Mouse (Mus musculus) heart, embryonic 15.5 days (tissue): ENCODE measurements around the gene Hist1h2ak. TPM values are rescaled to one million over a fixed set of nuclear protein-coding genes. Genes with fewer than 3 reads are reported as not detected.
"Not testable (repeated sequence)": the region's sequence is repeated elsewhere in the genome, so short reads cannot be mapped to it uniquely, and the experiment has no call there.

Source experiments
- ATAC-seq: fragments of 200-750 bp; cut with Nextera tagmentation; replicated peaks from 2 replicates; pipeline ENCODE4 v1.8.0; 2017; ENCODE audit warnings: low read depth, moderate TSS enrichment; ENCODE audit not compliant: insufficient number of reproducible peaks, insufficient read depth, low FRiP score
- H3K27ac ChIP-seq: fragments of 300-500 bp; sonication (generic); 2 replicates; pipeline ENCODE4 v1.5.1; 2015; ENCODE audit warnings: mild to moderate bottlenecking, inconsistent platforms
- H3K27me3 ChIP-seq: fragments of 300-500 bp; sonication (generic); 2 replicates; pipeline ENCODE4 v1.6.1; 2015; ENCODE audit warnings: inconsistent platforms
- H3K36me3 ChIP-seq: fragments of 300-500 bp; sonication (generic); 2 replicates; pipeline ENCODE4 v1.6.1; 2015; ENCODE audit warnings: mild to moderate bottlenecking, inconsistent platforms
- H3K4me1 ChIP-seq: fragments of 300-500 bp; sonication (generic); replicated peaks from 2 replicates; pipeline ENCODE4 v1.6.1; 2015; ENCODE audit warnings: inconsistent platforms
- H3K4me2 ChIP-seq: fragments of 300-500 bp; sonication (generic); 2 replicates; pipeline ENCODE4 v1.6.1; 2015; ENCODE audit warnings: inconsistent platforms, mild to moderate bottlenecking, moderate library complexity
- H3K4me3 ChIP-seq: fragments of 300-500 bp; sonication (generic); 2 replicates; pipeline ENCODE4 v1.5.1; 2015; ENCODE audit warnings: mild to moderate bottlenecking, inconsistent platforms
- H3K9ac ChIP-seq: fragments of 300-500 bp; sonication (generic); 2 replicates; pipeline ENCODE4 v1.6.1; 2015; ENCODE audit warnings: mild to moderate bottlenecking, inconsistent platforms
- H3K9me3 ChIP-seq: fragments of 300-500 bp; sonication (generic); replicated peaks from 2 replicates; pipeline ENCODE4 v1.6.1; 2016; ENCODE audit warnings: inconsistent platforms
- WGBS: fragments of 180-500 bp; shearing (Covaris S2); methylation state at CpG from one replicate; pipeline ENCODE4 v1.1.7; 2015; ENCODE audit warnings: mixed read lengths; 5-methylcytosine and 5-hydroxymethylcytosine counted together
- polyA plus RNA-seq: library from polyadenylated mRNA; unstranded; fragments of >200 nt; fragmentation: Nextera tagmentation; extraction: Ambion mirVana; gene quantifications from 2 replicates; pipeline ENCODE4 v1.2.1, GENCODE M21; 2015

The Hist1h2ak gene
- 9.5 and 11.0 TPM in 2 replicates for polyA plus RNA-seq

- Histone ChIP-seq H3K27ac (peak within 1 kb of the TSS; percentile 92), H3K9ac (peak within 1 kb of the TSS; percentile 60), H3K4me2 (peak within 1 kb of the TSS; percentile 74), H3K4me3 (peak within 1 kb of the TSS; percentile 55), H3K4me1 (peaks cover 25% of the 10 kb centered on the region)
- 1% methylated on average over 48 of the region's 50 CpGs for WGBS
- H3K9me3 ChIP-seq, H3K27me3 ChIP-seq, H3K36me3 ChIP-seq: not testable (repeated sequence)
- peak; percentile 92 for ATAC-seq
These were observed at the start of gene Hist1h2ak, which contains the start of gene Hist1h2bn for GRCm38 (mm10) chr13:21753524-21754285. Hist1h2ak (minus strand) TSS chr13:21753827. Hist1h2bn (plus strand) TSS chr13:21754123.

DNA sequence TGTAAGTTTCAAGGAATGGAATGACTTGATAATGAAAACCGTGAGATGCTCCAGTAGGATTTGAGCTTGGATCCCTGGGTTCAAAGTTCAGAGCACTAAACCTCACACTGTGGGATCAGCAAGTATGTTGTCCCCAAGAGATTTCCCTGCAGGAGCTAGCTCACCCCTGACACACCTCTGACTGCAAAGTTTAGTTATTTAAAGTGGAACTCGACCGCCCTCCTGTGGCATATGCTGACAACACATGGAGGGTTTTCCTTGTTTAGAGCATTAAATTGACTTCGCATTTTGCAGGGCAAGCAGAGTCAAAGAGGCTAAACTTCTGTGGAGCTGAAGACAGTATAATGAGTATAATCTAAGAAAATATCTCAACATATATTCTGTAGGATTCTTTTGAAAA lies 49.4 kb upstream of the Hist1h2ak start:
- not testable (repeated sequence) for H3K36me3 ChIP-seq, ATAC-seq, H3K27ac ChIP-seq, H3K4me1 ChIP-seq, H3K4me3 ChIP-seq, H3K9ac ChIP-seq, H3K4me2 ChIP-seq, H3K9me3 ChIP-seq, H3K27me3 ChIP-seq
- no CpG with 5 or more reads among the region's 4 CpGs for WGBS

GRCm38 (mm10) chr13:21797163-21797562 lies 43.5 kb upstream of the Hist1h2ak start:
- H3K4me2 ChIP-seq, H3K9ac ChIP-seq, H3K27ac ChIP-seq: not testable (repeated sequence)

GRCm38 (mm10) chr13:21795584-21795983 lies 42.0 kb upstream of the Hist1h2ak start:
- Histone ChIP-seq H3K27me3 (no peaks in the 10 kb centered on the region), H3K4me3 (no peak overlapping the region), H3K4me2 (no peak overlapping the region), H3K4me1 (peaks cover 4% of the 10 kb centered on the region), H3K9ac (no peak overlapping the region), H3K36me3 (no peaks in the 10 kb centered on the region), H3K27ac (no peak overlapping the region), H3K9me3 (no peaks in the 10 kb centered on the region)
- 89% methylated on average over 7 of the region's 7 CpGs for WGBS
- no peak for ATAC-seq

More at GRCm38 (mm10) chr13:21797163-21797562, 43.5 kb upstream of the Hist1h2ak start:
- not testable (repeated sequence) for H3K4me3 ChIP-seq, H3K36me3 ChIP-seq, H3K27me3 ChIP-seq, H3K9me3 ChIP-seq, H3K4me1 ChIP-seq, ATAC-seq

- 8% methylated on average over 18 of the region's 18 CpGs for WGBS
- H3K9ac ChIP-seq = peak overlapping the region; percentile 47
- H3K27me3 ChIP-seq = no peaks in the 10 kb centered on the region
- no peaks in the 10 kb centered on the region for H3K9me3 ChIP-seq
- peaks cover 20% of the 10 kb centered on the region for H3K4me1 ChIP-seq
- H3K36me3 ChIP-seq = no peaks in the 10 kb centered on the region
- peak overlapping the region; percentile 69 for H3K4me2 ChIP-seq
- no peak overlapping the region for H3K27ac ChIP-seq
- H3K4me3 ChIP-seq = peak overlapping the region; percentile 36
- no peak for ATAC-seq
These were observed 37.1 kb upstream of the Hist1h2ak start for GRCm38 (mm10) chr13:21790601-21791283.

DNA sequence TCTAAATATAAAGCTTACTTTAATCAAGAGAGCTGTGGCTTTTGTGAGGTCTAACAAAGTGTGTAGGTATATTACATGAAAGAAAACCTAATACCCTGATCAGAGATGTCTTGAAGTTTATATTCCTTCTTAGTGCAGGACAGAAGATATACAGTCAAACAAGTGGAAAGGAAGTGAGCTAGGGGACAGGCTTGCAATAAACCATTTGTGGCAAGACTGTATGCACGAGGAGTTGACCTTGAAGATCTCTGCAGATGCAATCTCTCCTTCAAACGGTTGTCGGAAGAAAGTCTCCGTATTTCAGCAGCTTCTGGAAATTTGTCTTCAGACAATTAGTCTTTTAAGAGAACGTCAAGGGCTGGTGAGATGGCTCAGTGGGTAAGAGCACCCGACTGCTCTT lies 36.3 kb upstream of the Hist1h2ak start:
- Histone ChIP-seq H3K4me1 (peaks cover 20% of the 10 kb centered on the region), H3K9ac (no peak overlapping the region), H3K4me2 (no peak overlapping the region), H3K27me3 (no peaks in the 10 kb centered on the region), H3K9me3 (no peaks in the 10 kb centered on the region), H3K27ac (no peak overlapping the region), H3K4me3 (no peak overlapping the region), H3K36me3 (no peaks in the 10 kb centered on the region)
- no peak for ATAC-seq
- WGBS = 54% methylated on average over 6 of the region's 6 CpGs

DNA sequence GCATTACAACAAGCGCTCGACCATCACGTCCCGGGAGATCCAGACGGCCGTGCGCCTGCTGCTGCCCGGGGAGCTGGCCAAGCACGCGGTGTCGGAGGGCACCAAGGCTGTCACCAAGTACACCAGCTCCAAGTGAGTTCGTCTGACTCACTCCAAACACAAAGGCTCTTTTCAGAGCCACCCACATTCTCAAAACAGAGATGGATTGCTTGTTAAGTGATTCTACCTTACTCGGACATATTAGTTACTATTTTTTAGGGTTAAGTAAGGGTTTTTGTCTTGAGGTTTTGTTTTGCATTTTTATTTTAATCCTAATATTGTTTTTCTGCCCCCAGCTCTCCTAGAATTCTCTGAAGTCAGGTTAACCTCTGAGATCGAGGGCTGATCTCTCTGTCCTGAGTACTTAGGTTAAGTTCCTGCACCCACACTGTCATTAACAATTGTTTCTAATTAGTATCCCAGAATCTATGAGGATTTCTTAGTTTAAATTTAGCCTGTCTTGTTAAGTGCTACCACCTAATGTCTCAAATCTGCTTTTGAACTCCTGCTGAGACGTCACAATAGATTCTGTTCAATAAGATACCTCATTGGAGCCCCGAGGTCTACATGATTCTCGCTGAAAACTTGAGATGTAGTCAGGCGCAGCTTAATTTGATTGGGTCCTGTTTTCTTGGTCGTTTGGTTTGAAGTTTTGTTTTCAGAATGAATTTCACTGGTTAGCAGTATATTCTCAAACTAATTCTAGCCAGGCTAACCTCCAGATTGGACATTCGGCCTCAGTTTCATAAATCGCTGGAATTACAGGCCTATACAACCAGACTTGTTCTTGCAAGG lies 34.4 kb upstream of the Hist1h2ak start:
- H3K4me2 ChIP-seq = peak overlapping the region; percentile 64
- no peaks in the 10 kb centered on the region for H3K36me3 ChIP-seq
- peak; percentile 3; the same call in 1 of the 2 replicates for ATAC-seq
- no peaks in the 10 kb centered on the region for H3K9me3 ChIP-seq
- H3K27ac ChIP-seq = peak overlapping the region; percentile 83
- 24% methylated on average over 17 of the region's 21 CpGs for WGBS
- H3K9ac ChIP-seq = no peak overlapping the region
- H3K4me1 ChIP-seq = peaks cover 30% of the 10 kb centered on the region
- H3K27me3 ChIP-seq = no peaks in the 10 kb centered on the region
- H3K4me3 ChIP-seq = peak overlapping the region; percentile 46

DNA sequence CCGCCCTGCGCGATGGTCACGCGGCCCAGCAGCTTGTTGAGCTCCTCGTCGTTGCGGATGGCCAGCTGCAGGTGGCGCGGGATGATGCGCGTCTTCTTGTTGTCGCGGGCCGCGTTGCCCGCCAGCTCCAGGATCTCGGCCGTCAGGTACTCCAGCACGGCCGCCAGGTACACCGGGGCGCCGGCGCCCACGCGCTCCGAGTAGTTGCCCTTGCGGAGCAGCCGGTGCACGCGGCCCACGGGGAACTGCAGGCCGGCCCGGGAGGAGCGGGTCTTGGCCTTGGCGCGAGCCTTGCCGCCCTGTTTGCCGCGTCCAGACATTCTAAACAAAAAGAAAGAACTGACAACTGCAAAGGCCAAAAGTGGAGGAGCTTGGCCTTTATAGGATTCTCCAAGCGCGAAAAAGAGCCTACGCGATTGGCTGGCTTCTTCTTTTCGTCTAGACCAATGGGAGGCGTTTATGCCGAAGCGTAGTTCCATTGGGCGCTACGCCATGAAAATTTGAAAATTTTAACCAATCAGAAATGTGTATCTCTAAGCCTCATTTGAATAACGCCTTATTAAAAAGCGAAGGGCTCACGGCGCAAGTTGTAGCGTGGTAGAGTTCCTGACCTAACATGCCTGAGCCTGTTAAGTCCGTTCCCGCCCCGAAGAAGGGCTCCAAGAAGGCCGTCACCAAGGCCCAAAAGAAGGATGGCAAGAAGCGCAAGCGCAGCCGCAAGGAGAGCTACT lies 33.4 kb upstream of the Hist1h2ak start, which contains the start of the genes Hist1h2an and Hist1h2bp:
TSS of gene Hist1h2an (minus strand) at position 320 of the 731 bp plus-strand sequence.
TSS of gene Hist1h2bp (plus strand) at position 563 of the 731 bp plus-strand sequence.
- ATAC-seq = peak; percentile 92
- peaks cover 37% of the 10 kb centered on the region for H3K4me1 ChIP-seq
- H3K9ac ChIP-seq = peak within 1 kb of the TSS; percentile 54
- peak within 1 kb of the TSS; percentile 83 for H3K27ac ChIP-seq
- H3K4me3 ChIP-seq = peak within 1 kb of the TSS; percentile 46
- WGBS = under 1% methylated on average over 44 of the region's 63 CpGs
- not testable (repeated sequence) for H3K36me3 ChIP-seq, H3K27me3 ChIP-seq, H3K9me3 ChIP-seq
- peak within 1 kb of the TSS; percentile 64 for H3K4me2 ChIP-seq

GRCm38 (mm10) chr13:21786189-21786898 lies 32.7 kb upstream of the Hist1h2ak start:
- peak overlapping the region; percentile 46 for H3K4me3 ChIP-seq
- no peaks in the 10 kb centered on the region for H3K27me3 ChIP-seq
- 7% methylated on average over 8 of the region's 8 CpGs for WGBS
- peak overlapping the region; percentile 64 for H3K4me2 ChIP-seq
- no peaks in the 10 kb centered on the region for H3K36me3 ChIP-seq
- no peaks in the 10 kb centered on the region for H3K9me3 ChIP-seq
- peaks cover 38% of the 10 kb centered on the region for H3K4me1 ChIP-seq
- peak overlapping the region; percentile 83 for H3K27ac ChIP-seq
- H3K9ac ChIP-seq = peak overlapping the region; percentile 54
- no peak for ATAC-seq

DNA sequence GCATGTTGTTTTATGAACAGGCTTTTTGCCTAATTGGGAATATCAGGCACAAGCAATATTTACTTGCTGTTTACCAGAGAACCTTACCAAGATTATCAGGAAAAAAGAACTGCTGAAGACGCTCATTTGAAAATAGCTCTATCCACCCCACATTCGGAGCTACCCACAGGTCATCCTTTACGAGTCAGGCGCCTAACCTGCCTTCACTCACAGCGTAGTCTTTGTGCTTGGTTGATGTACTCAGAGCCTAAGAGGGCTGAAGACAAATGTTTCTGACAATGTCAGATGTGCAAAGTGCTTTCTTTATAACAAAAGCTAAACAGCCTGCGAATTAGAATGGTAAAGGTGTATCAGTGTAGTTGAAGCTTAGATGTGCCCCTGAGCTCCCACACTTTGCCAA lies 30.7 kb upstream of the Hist1h2ak start:
- no peak for ATAC-seq
- Histone ChIP-seq H3K4me2 (peak overlapping the region; percentile 76; the same call in 1 of the 2 replicates), H3K4me1 (peaks cover 45% of the 10 kb centered on the region), H3K36me3 (no peaks in the 10 kb centered on the region), H3K27ac (peak overlapping the region; percentile 73), H3K4me3 (peak overlapping the region; percentile 51; the same call in 1 of the 2 replicates), H3K9ac (0 out of 2 replicates have a peak overlapping the region, but pooled peaks have one; percentile 28), H3K9me3 (no peaks in the 10 kb centered on the region), H3K27me3 (no peaks in the 10 kb centered on the region)
- 54% methylated on average over 6 of the region's 6 CpGs for WGBS
